Mouse (Mus musculus): ENCODE measurements around the gene H2-Q2.

DNA sequence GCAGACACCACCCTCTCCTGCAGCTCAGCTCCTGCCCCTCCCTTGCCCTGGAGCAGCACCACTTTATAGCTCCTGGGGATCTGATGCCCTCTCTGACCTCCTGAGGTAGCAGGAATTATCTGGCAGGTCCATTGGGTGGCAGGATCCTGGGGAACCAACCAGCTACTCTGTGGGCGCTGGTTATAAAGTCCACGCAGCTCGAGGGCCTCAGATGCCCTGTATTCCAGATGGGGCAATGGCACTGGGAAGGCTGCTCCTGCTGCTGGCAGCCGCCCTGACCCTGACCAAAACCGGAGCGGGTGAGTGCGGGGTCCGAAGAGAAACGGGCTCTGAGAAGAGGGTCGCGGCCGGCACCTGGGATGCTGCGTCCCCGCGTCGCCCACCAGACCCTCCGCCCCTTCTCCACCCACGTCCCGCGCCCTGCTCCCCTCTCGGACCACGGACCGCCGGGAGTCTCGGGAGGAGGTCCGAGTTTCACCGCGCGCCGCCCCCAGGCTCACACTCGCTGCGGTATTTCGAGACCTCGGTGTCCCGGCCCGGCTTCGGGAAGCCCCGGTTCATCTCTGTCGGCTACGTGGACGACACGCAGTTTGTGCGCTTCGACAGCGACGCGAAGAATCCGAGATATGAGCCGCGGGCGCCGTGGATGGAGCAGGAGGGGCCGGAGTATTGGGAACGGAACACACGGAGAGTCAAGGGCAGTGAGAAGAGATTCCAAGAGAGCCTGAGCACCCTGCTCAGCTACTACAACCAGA lies 21.5 kb upstream of the H2-Q2 start, which contains the start of gene H2-Q1:
- TF ChIP-seq CTCF (IDR thresholded peaks at IDR 0.05; ENCODE audit: borderline replicate concordance, insufficient read depth, low read length), result no peak
- no peak for TF ChIP-seq POLR2A (IDR thresholded peaks at IDR 0.05; ENCODE audit: low read depth, low read length)

Measured in embryonic fibroblast, embryonic 13.5 days (primary cell).